Mouse (Mus musculus) CH12.LX (cell line): ENCODE measurements around the gene Fam53a. TPM values are rescaled to one million over a fixed set of nuclear protein-coding genes. Genes with fewer than 3 reads are reported as not detected.
A peak's percentile ranks its signal among the peaks of the same experiment; 100 is the strongest.

ENCODE experiments used
- DNase-seq: peaks from one replicate; pipeline ENCODE4 v3.0.0-alpha.2; 2013; ENCODE audit errors: extremely low read depth
- H3K27ac ChIP-seq: 2 replicates; pipeline ENCODE4 v1.5.1; 2012; ENCODE audit warnings: low read depth, mild to moderate bottlenecking, control low read depth, moderate library complexity; ENCODE audit not compliant: insufficient read depth
- H3K27me3 ChIP-seq: replicated peaks from 2 replicates; pipeline ENCODE3; 2012; ENCODE audit warnings: inconsistent platforms
- H3K36me3 ChIP-seq, 2 experiments: replicated peaks in 1 of 2; 2 replicates each; pipeline versions ENCODE3 to v1.6.1; 2012; ENCODE audit warnings: inconsistent platforms in 1 of 2, low read length in 1 of 2, mild to moderate bottlenecking in 1 of 2, mixed read lengths in 1 of 2, moderate library complexity in 1 of 2; ENCODE audit not compliant: control insufficient read depth in 1 of 2, insufficient read depth in 1 of 2
- H3K4me1 ChIP-seq, 2 experiments: 2 replicates each; pipeline ENCODE4 v1.6.1; 2012; ENCODE audit warnings: inconsistent platforms in 1 of 2, moderate library complexity in 1 of 2; ENCODE audit not compliant: insufficient read depth in 2 of 2, control insufficient read depth in 1 of 2
- H3K4me2 ChIP-seq: 2 replicates; pipeline ENCODE4 v1.6.1; 2012; ENCODE audit warnings: low read depth, mild to moderate bottlenecking, control low read depth; ENCODE audit not compliant: poor library complexity, insufficient read depth, severe bottlenecking
- H3K4me3 ChIP-seq, 3 experiments: fragments of 150-350 bp in 1 of 3; sonication (generic) in 1 of 3; replicated peaks in 1 of 3; 2 replicates each; pipeline versions ENCODE3 to v1.5.1; 2011 to 2012; ENCODE audit warnings: low read depth in 2 of 3, low read length in 2 of 3, mild to moderate bottlenecking in 2 of 3, moderate library complexity in 2 of 3, control low read depth in 1 of 3, improper control_type of control experiment in 1 of 3, inconsistent platforms in 1 of 3, mixed read lengths in 1 of 3; ENCODE audit not compliant: poor library complexity in 1 of 3
- H3K79me2 ChIP-seq: replicated peaks from 2 replicates; pipeline ENCODE4 v1.6.1; 2012; ENCODE audit warnings: mild to moderate bottlenecking, moderate library complexity; ENCODE audit not compliant: control insufficient read depth, poor library complexity, insufficient read depth, severe bottlenecking; ENCODE audit errors: extremely low read depth
- H3K9ac ChIP-seq: 2 replicates; pipeline ENCODE4 v1.6.1; 2012; ENCODE audit warnings: low read depth, mild to moderate bottlenecking, control low read depth, moderate library complexity; ENCODE audit not compliant: insufficient read depth
- H3K9me3 ChIP-seq: replicated peaks from 2 replicates; pipeline ENCODE3; 2012; ENCODE audit warnings: low read length, inconsistent platforms, mixed read lengths
- BHLHE40 ChIP-seq: IDR thresholded peaks from 2 replicates; pipeline ENCODE4 v1.6.1; 2011; ENCODE audit warnings: mild to moderate bottlenecking, low read depth, low read length, improper control_type of control experiment
- CHD1 ChIP-seq: IDR thresholded peaks from 2 replicates; pipeline ENCODE4 v1.6.1; 2012; ENCODE audit warnings: low read depth, low read length, improper control_type of control experiment, inconsistent platforms
- CHD2 ChIP-seq: IDR thresholded peaks from 2 replicates; pipeline ENCODE4 v1.6.1; 2011; ENCODE audit warnings: low read length, improper control_type of control experiment
- CTCF ChIP-seq, 2 experiments: IDR thresholded peaks in 1 of 2; conservative IDR thresholded peaks in 1 of 2; 2 replicates each; pipeline ENCODE4 v1.5.1; 2011 to 2012; ENCODE audit warnings: low read depth in 2 of 2, low read length in 2 of 2, improper control_type of control experiment in 1 of 2, inconsistent platforms in 1 of 2, mild to moderate bottlenecking in 1 of 2, moderate library complexity in 1 of 2
- E2F4 ChIP-seq: IDR thresholded peaks from 2 replicates; pipeline ENCODE4 v1.6.1; 2011; ENCODE audit warnings: low read depth, low read length, improper control_type of control experiment; ENCODE audit not compliant: insufficient replicate concordance
- ELF1 ChIP-seq: IDR thresholded peaks from 2 replicates; pipeline ENCODE4 v1.6.1; 2014; ENCODE audit warnings: low read depth, mild to moderate bottlenecking, inconsistent platforms, low read length, improper control_type of control experiment
- EP300 ChIP-seq: IDR thresholded peaks from 2 replicates; pipeline ENCODE4 v1.6.1; 2011; ENCODE audit warnings: low read length, improper control_type of control experiment
- ETS1 ChIP-seq: conservative IDR thresholded peaks from 2 replicates; pipeline ENCODE4 v1.6.1; 2012; ENCODE audit warnings: low read depth, mild to moderate bottlenecking, inconsistent platforms, low read length, improper control_type of control experiment, moderate library complexity
- GABPA ChIP-seq: IDR thresholded peaks from 2 replicates; pipeline ENCODE4 v1.6.1; 2012; ENCODE audit warnings: low read depth, low read length, improper control_type of control experiment, inconsistent platforms; ENCODE audit not compliant: insufficient replicate concordance
- HCFC1 ChIP-seq: IDR thresholded peaks from 2 replicates; pipeline ENCODE4 v1.6.1; 2012; ENCODE audit warnings: low read depth, mild to moderate bottlenecking, inconsistent platforms, low read length, improper control_type of control experiment
- IRF4 ChIP-seq: IDR thresholded peaks from 2 replicates; pipeline ENCODE4 v1.6.1; 2014; ENCODE audit warnings: low read depth, mild to moderate bottlenecking, inconsistent platforms, low read length, improper control_type of control experiment
- JUN ChIP-seq: IDR thresholded peaks from 2 replicates; pipeline ENCODE4 v1.6.1; 2011; ENCODE audit warnings: low read depth, mild to moderate bottlenecking, low read length, improper control_type of control experiment, moderate library complexity; ENCODE audit not compliant: insufficient read depth
- JUND ChIP-seq: conservative IDR thresholded peaks from 2 replicates; pipeline ENCODE4 v1.6.1; 2011; ENCODE audit warnings: low read depth, low read length, improper control_type of control experiment
- KAT2A ChIP-seq: IDR thresholded peaks from 2 replicates; pipeline ENCODE4 v1.6.1; 2012; ENCODE audit warnings: low read length, improper control_type of control experiment, inconsistent platforms; ENCODE audit not compliant: insufficient replicate concordance
- MAFK ChIP-seq: IDR thresholded peaks from 2 replicates; pipeline ENCODE4 v1.6.1; 2011; ENCODE audit warnings: low read length, improper control_type of control experiment; ENCODE audit not compliant: insufficient replicate concordance
- MAX ChIP-seq: IDR thresholded peaks from 2 replicates; pipeline ENCODE4 v1.6.1; 2011; ENCODE audit warnings: low read length, improper control_type of control experiment
- MAZ ChIP-seq: IDR thresholded peaks from 2 replicates; pipeline ENCODE4 v1.6.1; 2012; ENCODE audit warnings: low read depth, mild to moderate bottlenecking, inconsistent platforms, low read length, improper control_type of control experiment, moderate library complexity
- MEF2A ChIP-seq: IDR thresholded peaks from 2 replicates; pipeline ENCODE4 v1.6.1; 2014; ENCODE audit warnings: low read depth, mild to moderate bottlenecking, inconsistent platforms, low read length, improper control_type of control experiment, borderline replicate concordance
- MXI1 ChIP-seq: IDR thresholded peaks from 2 replicates; pipeline ENCODE4 v1.6.1; 2011; ENCODE audit warnings: mild to moderate bottlenecking, low read depth, low read length, improper control_type of control experiment
- MYC ChIP-seq: IDR thresholded peaks from 2 replicates; pipeline ENCODE4 v1.6.1; 2011; ENCODE audit warnings: low read depth, mild to moderate bottlenecking, improper control_type of control experiment, low read length
- NELFE ChIP-seq: IDR thresholded peaks from 2 replicates; pipeline ENCODE4 v1.6.1; 2011; ENCODE audit warnings: low read depth, low read length, improper control_type of control experiment
- NRF1 ChIP-seq: IDR thresholded peaks from 2 replicates; pipeline ENCODE4 v1.6.1; 2014; ENCODE audit warnings: low read depth, mild to moderate bottlenecking, inconsistent platforms, low read length, improper control_type of control experiment, moderate library complexity
- PAX5 ChIP-seq: IDR thresholded peaks from 2 replicates; pipeline ENCODE4 v1.6.1; 2012; ENCODE audit warnings: low read length, inconsistent platforms, mixed read lengths
- POLR2A ChIP-seq: IDR thresholded peaks from 2 replicates; pipeline ENCODE4 v1.6.1; 2011; ENCODE audit warnings: low read depth, mild to moderate bottlenecking, improper control_type of control experiment, low read length
- POLR2AphosphoS2 ChIP-seq: IDR thresholded peaks from 2 replicates; pipeline ENCODE4 v1.6.1; 2011; ENCODE audit warnings: low read depth, low read length, improper control_type of control experiment
- RAD21 ChIP-seq: IDR thresholded peaks from 2 replicates; pipeline ENCODE4 v1.6.1; 2011; ENCODE audit warnings: low read depth, mild to moderate bottlenecking, low read length, improper control_type of control experiment, moderate library complexity
- RCOR1 ChIP-seq: conservative IDR thresholded peaks from 2 replicates; pipeline ENCODE4 v1.6.1; 2012; ENCODE audit warnings: low read depth, mild to moderate bottlenecking, inconsistent platforms, low read length, improper control_type of control experiment
- SIN3A ChIP-seq: IDR thresholded peaks from 2 replicates; pipeline ENCODE4 v1.6.1; 2012; ENCODE audit warnings: low read length, improper control_type of control experiment, inconsistent platforms
- SMC3 ChIP-seq: IDR thresholded peaks from 2 replicates; pipeline ENCODE4 v1.6.1; 2011; ENCODE audit warnings: low read depth, low read length, improper control_type of control experiment
- TBP ChIP-seq: conservative IDR thresholded peaks from 2 replicates; pipeline ENCODE4 v1.6.1; 2011; ENCODE audit warnings: low read depth, low read length, improper control_type of control experiment
- TCF12 ChIP-seq: IDR thresholded peaks from 2 replicates; pipeline ENCODE4 v1.6.1; 2014; ENCODE audit warnings: low read depth, mild to moderate bottlenecking, inconsistent platforms, low read length, improper control_type of control experiment
- UBTF ChIP-seq: IDR thresholded peaks from 2 replicates; pipeline ENCODE4 v1.6.1; 2012; ENCODE audit warnings: low read depth, mild to moderate bottlenecking, inconsistent platforms, low read length, improper control_type of control experiment, moderate library complexity
- USF1 ChIP-seq: IDR thresholded peaks from 2 replicates; pipeline ENCODE4 v1.6.1; 2014; ENCODE audit warnings: low read depth, mild to moderate bottlenecking, inconsistent platforms, low read length, improper control_type of control experiment
- USF2 ChIP-seq: conservative IDR thresholded peaks from 2 replicates; pipeline ENCODE4 v1.6.1; 2011; ENCODE audit warnings: low read depth, low read length, improper control_type of control experiment
- ZC3H11A ChIP-seq: IDR thresholded peaks from 2 replicates; pipeline ENCODE4 v1.6.1; 2012; ENCODE audit warnings: low read depth, mild to moderate bottlenecking, inconsistent platforms, low read length, improper control_type of control experiment
- ZKSCAN1 ChIP-seq: IDR thresholded peaks from 2 replicates; pipeline ENCODE4 v1.6.1; 2012; ENCODE audit warnings: low read depth, inconsistent platforms, low read length, improper control_type of control experiment, borderline replicate concordance
- ZMIZ1 ChIP-seq: IDR thresholded peaks from 2 replicates; pipeline ENCODE4 v1.6.1; 2012; ENCODE audit warnings: low read depth, mild to moderate bottlenecking, inconsistent platforms, low read length, improper control_type of control experiment
- ZNF384 ChIP-seq: IDR thresholded peaks from 2 replicates; pipeline ENCODE4 v1.6.1; 2012; ENCODE audit warnings: low read depth, low read length, improper control_type of control experiment, inconsistent platforms
- dilution Hi-C: fragments of 300-500 bp; cut with MboI; formaldehyde crosslinking; loops from 2 replicates; pipeline ENCODE4 v1.14.3; 2020; ENCODE audit warnings: low sequenced_read_pairs; ENCODE audit not compliant: extremely low pct_unique_long_range_greater_than_20kb, extremely low pct_ligation_motif_present
- in situ Hi-C: fragments of 300-500 bp; cut with MboI; formaldehyde crosslinking; loops from 3 replicates; pipeline ENCODE4 v1.14.3; 2019; ENCODE audit warnings: low sequenced_read_pairs, low pct_ligation_motif_present, low pct_unique_long_range_greater_than_20kb, mixed read lengths
- polyA plus RNA-seq: library from polyadenylated mRNA; unstranded; fragments of >175 nt; gene quantifications from 2 replicates; pipeline ENCODE4 v1.2.1, GENCODE M21; 2012; ENCODE audit warnings: low read depth; ENCODE audit not compliant: insufficient read length
- total RNA-seq, 2 experiments: library from RNA; depleted of rRNA; stranded (reverse); fragments of 300-350 nt in 1 of 2; fragments of >200 nt in 1 of 2; gene quantifications; 2 replicates each; pipeline ENCODE4 v1.2.3; 2012 to 2014

Gene Fam53a
- total RNA-seq (2012; rRNA removed) (27.9 and 29.2 TPM in 2 replicates), total RNA-seq (2014; rRNA removed) (25.1 and 26.6 TPM in 2 replicates), polyA plus RNA-seq (32.9 and 33.4 TPM in 2 replicates)

DNA sequence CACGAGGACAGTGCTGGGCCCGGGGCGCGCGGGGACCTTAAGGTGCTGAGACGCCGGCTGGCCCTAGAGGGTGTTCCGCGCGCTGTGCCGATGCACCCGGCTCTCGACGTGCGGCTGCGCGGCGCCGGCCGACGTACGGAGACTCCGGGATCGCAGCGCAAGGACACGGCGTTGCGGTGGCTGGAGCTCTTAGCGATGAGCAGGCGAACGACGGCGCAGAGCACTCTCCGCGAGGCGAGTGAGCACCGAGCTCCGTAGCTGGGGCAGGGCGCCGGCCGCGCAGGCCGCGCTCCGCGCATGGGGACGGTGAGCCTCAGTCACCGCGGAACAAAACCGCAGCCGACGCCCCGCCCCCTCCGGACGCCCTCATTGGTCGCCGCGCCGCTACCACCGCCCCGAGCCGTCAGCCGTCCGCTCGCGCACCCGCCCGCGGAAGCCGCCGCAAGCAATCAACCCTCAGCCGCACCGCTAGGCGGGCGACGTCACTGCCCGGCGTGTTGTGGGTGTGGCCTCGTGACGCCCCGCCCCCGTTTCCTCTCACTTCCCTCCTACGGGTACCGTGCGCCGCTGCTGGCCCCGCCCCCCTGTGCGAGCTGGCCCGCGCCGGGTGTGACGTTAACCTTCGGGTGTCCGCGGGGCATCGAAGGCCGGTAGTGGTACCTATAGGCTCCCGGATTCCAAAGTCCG is at the start of gene Fam53a, which contains the start of gene Gm9903:
Gene Fam53a (minus strand): TSS at position 335 of the 687 bp plus-strand sequence.
Gene Gm9903 (plus strand): TSS at position 625 of the 687 bp plus-strand sequence.
- Histone ChIP-seq H3K4me2 (peak within 1 kb of the TSS; percentile 60), H3K36me3 (peaks cover 0 to 23% of the 10 kb centered on the region in 2 experiments), H3K9ac (peak within 1 kb of the TSS; percentile 88), H3K27ac (peak within 1 kb of the TSS; percentile 96), H3K79me2 (peaks cover 10% of the 10 kb centered on the region), H3K27me3 (no peaks in the 10 kb centered on the region), H3K4me1 (peaks cover 3 to 43% of the 10 kb centered on the region in 2 experiments; a peak in 3 of 4 replicates), H3K9me3 (no peaks in the 10 kb centered on the region), H3K4me3 (peak within 1 kb of the TSS; percentile 82 to 92 (median 86))
- in situ Hi-C loops (no loop called here), dilution Hi-C loops (no loop called here)
- peak; percentile 95 for DNase-seq
- 0 out of 2 replicates have a peak, but pooled peaks have one; percentile 48 for TF ChIP-seq MEF2A
- TF ChIP-seq USF2 = no peak
- TF ChIP-seq UBTF = no peak; the same call in 1 of the 2 replicates
- TF ChIP-seq CHD1 = no peak
- TF ChIP-seq RCOR1 = no peak; the same call in 1 of the 2 replicates
- TF ChIP-seq POLR2AphosphoS2 = peak; percentile 91; the same call in 1 of the 2 replicates
- peak; percentile 66; the same call in 1 of the 2 replicates for TF ChIP-seq TBP
- peak; percentile 80 for TF ChIP-seq MAZ
- 0 out of 2 replicates have a peak, but pooled peaks have one; percentile 59 for TF ChIP-seq MAX
- no peak for TF ChIP-seq E2F4
- no peak for TF ChIP-seq JUN
- no peak for TF ChIP-seq ZNF384
- TF ChIP-seq EP300 = peak; percentile 26; the same call in 1 of the 2 replicates
- TF ChIP-seq JUND = no peak
- TF ChIP-seq BHLHE40 = peak; percentile 9; the same call in 1 of the 2 replicates
- no peak for TF ChIP-seq CTCF (conservative IDR thresholded peaks at IDR 0.05 in 1 of 2, IDR thresholded peaks at IDR 0.05 in 1 of 2; ENCODE audit: low read depth in 2 of 2, low read length in 2 of 2)
- TF ChIP-seq ZMIZ1 = peak; percentile 97
- TF ChIP-seq ZC3H11A = no peak
- peak; percentile 70 for TF ChIP-seq TCF12
- 0 out of 2 replicates have a peak, but pooled peaks have one; percentile 5 for TF ChIP-seq IRF4
- no peak; the same call in 1 of the 2 replicates for TF ChIP-seq ZKSCAN1
- peak; percentile 58 for TF ChIP-seq HCFC1
- TF ChIP-seq NELFE = peak; percentile 98
- TF ChIP-seq SMC3 = no peak
- TF ChIP-seq NRF1 = peak; percentile 78
- no peak for TF ChIP-seq RAD21
- TF ChIP-seq KAT2A = 0 out of 2 replicates have a peak, but pooled peaks have one; percentile 44
- peak; percentile 98 for TF ChIP-seq POLR2A
- no peak for TF ChIP-seq PAX5
- TF ChIP-seq MYC = peak; percentile 49; the same call in 1 of the 2 replicates
- peak; percentile 56; the same call in 1 of the 2 replicates for TF ChIP-seq MXI1
- no peak for TF ChIP-seq GABPA
- TF ChIP-seq CHD2 = no peak; the same call in 1 of the 2 replicates
- peak; percentile 83 for TF ChIP-seq ELF1
- TF ChIP-seq ETS1 = 0 out of 2 replicates have a peak, but pooled peaks have one; percentile 17
- peak; percentile 61 for TF ChIP-seq USF1
- TF ChIP-seq SIN3A = no peak
- TF ChIP-seq MAFK = no peak
